Mouse (Mus musculus): ENCODE results near the gene Palm2.
A peak's percentile ranks its signal among the peaks of the same experiment; 100 is the strongest.

The Palm2 gene

GRCm38 (mm10) chr4:57624819-57625218, 190.8 kb downstream of the Palm2 start:
- no peak for DNase-seq

- no peak for DNase-seq
These were observed 191.3 kb downstream of the Palm2 start for GRCm38 (mm10) chr4:57625306-57625705.

GRCm38 (mm10) chr4:57625756-57626155, 191.7 kb downstream of the Palm2 start:
- no peak for DNase-seq

GRCm38 (mm10) chr4:57626921-57627320, 192.9 kb downstream of the Palm2 start:
- no peak for DNase-seq

- no peak for DNase-seq
These were observed 198.3 kb downstream of the Palm2 start for GRCm38 (mm10) chr4:57632386-57632785.

GRCm38 (mm10) chr4:57633052-57633451, 199.0 kb downstream of the Palm2 start:
- DNase-seq: no peak

GRCm38 (mm10) chr4:57634956-57635355, 200.9 kb downstream of the Palm2 start:
- no peak for DNase-seq

- no peak for DNase-seq
These were observed 202.9 kb downstream of the Palm2 start for GRCm38 (mm10) chr4:57636782-57637482.

- DNase-seq: peak; percentile 26 to 44
These were observed 203.8 kb downstream of the Palm2 start for GRCm38 (mm10) chr4:57637636-57638386.

- no peak for DNase-seq
These were observed 204.9 kb downstream of the Palm2 start for GRCm38 (mm10) chr4:57638941-57639340.

GRCm38 (mm10) chr4:57640222-57640621, 206.2 kb downstream of the Palm2 start:
- no peak for DNase-seq

- no peak for DNase-seq
These were observed 206.9 kb downstream of the Palm2 start for GRCm38 (mm10) chr4:57640971-57641370.

GRCm38 (mm10) chr4:57650994-57651393, 216.9 kb downstream of the Palm2 start:
- no peak for DNase-seq

- DNase-seq: no peak
These were observed 217.5 kb downstream of the Palm2 start for GRCm38 (mm10) chr4:57651547-57651946.

- DNase-seq: no peak
These were observed 218.3 kb downstream of the Palm2 start for GRCm38 (mm10) chr4:57652185-57652904.

- no peak for DNase-seq
These were observed 221.9 kb downstream of the Palm2 start for GRCm38 (mm10) chr4:57655966-57656365.

GRCm38 (mm10) chr4:57656388-57656787, 222.3 kb downstream of the Palm2 start:
- no peak for DNase-seq

GRCm38 (mm10) chr4:57656861-57657260, 222.8 kb downstream of the Palm2 start:
- no peak for DNase-seq

- no peak for DNase-seq
These were observed 226.4 kb downstream of the Palm2 start for GRCm38 (mm10) chr4:57660470-57660869.

GRCm38 (mm10) chr4:57666101-57666500, 232.1 kb downstream of the Palm2 start:
- DNase-seq: no peak

- DNase-seq: peak; percentile 58 to 67
These were observed 236.9 kb downstream of the Palm2 start for GRCm38 (mm10) chr4:57670813-57671469.

- no peak for DNase-seq
These were observed 238.5 kb downstream of the Palm2 start for GRCm38 (mm10) chr4:57672541-57672940.

All from kidney, postnatal 4 days (tissue).